Mouse (Mus musculus) testis, adult 2 months (tissue): ENCODE measurements around the gene Mdm1. TPM values are rescaled to one million over a fixed set of nuclear protein-coding genes. Genes with fewer than 3 reads are reported as not detected.

Source experiments
- H3K27ac ChIP-seq: fragments of 200-500 bp; 2 replicates; pipeline ENCODE4 v1.5.1; 2012; ENCODE audit warnings: low read depth, low read length; ENCODE audit not compliant: control insufficient read depth, insufficient read depth
- H3K27me3 ChIP-seq: fragments of 200-500 bp; 2 replicates; pipeline ENCODE4 v1.6.1; 2012; ENCODE audit warnings: mild to moderate bottlenecking, low read length, moderate library complexity; ENCODE audit not compliant: control insufficient read depth, insufficient read depth
- H3K36me3 ChIP-seq: fragments of 200-500 bp; 2 replicates; pipeline ENCODE4 v1.6.1; 2012; ENCODE audit warnings: mild to moderate bottlenecking, low read length; ENCODE audit not compliant: control insufficient read depth, insufficient read depth
- H3K4me1 ChIP-seq: fragments of 200-500 bp; 2 replicates; pipeline ENCODE4 v1.6.1; 2012; ENCODE audit warnings: low read length; ENCODE audit not compliant: control insufficient read depth, insufficient read depth
- H3K4me3 ChIP-seq: fragments of 200-500 bp; 2 replicates; pipeline ENCODE4 v1.5.1; 2012; ENCODE audit warnings: low read depth, mild to moderate bottlenecking, low read length, moderate library complexity, mixed read lengths; ENCODE audit not compliant: control insufficient read depth
- CTCF ChIP-seq: fragments of 200-500 bp; IDR thresholded peaks from 2 replicates; pipeline ENCODE4 v1.5.1; 2012; ENCODE audit warnings: low read depth, mild to moderate bottlenecking, inconsistent platforms, low read length, moderate library complexity; ENCODE audit not compliant: control insufficient read depth, insufficient read depth, insufficient replicate concordance
- POLR2A ChIP-seq: fragments of 200-500 bp; IDR thresholded peaks from 2 replicates; pipeline ENCODE4 v1.6.1; 2012; ENCODE audit warnings: low read depth, mild to moderate bottlenecking, inconsistent platforms, low read length, moderate library complexity; ENCODE audit not compliant: control insufficient read depth
- polyA plus RNA-seq: library from polyadenylated mRNA; depleted of rRNA; stranded (reverse); fragments of >200 nt; gene quantifications from 2 replicates; pipeline ENCODE4 v1.2.3, GENCODE M21; 2012

Gene Mdm1
- polyA plus RNA-seq, 1 experiment, result 52.4 TPM

GRCm38 (mm10) chr10:118139837-118140570 is 1.6 kb upstream of the Mdm1 start:
- peaks cover 10% of the 10 kb centered on the region for H3K4me1 ChIP-seq
- H3K27ac ChIP-seq, result no peak overlapping the region
- H3K4me3 ChIP-seq, result peak overlapping the region; percentile 38; the same call in 1 of the 2 replicates
- H3K27me3 ChIP-seq, result no peaks in the 10 kb centered on the region
- TF ChIP-seq CTCF (no peak), POLR2A (no peak)
- H3K36me3 ChIP-seq, result no peaks in the 10 kb centered on the region

GRCm38 (mm10) chr10:118141884-118142801 is 532 bp downstream of the Mdm1 start:
- Histone ChIP-seq H3K27ac (peak overlapping the region; percentile 46), H3K4me1 (peaks cover 10% of the 10 kb centered on the region), H3K27me3 (no peaks in the 10 kb centered on the region), H3K36me3 (no peaks in the 10 kb centered on the region), H3K4me3 (peak overlapping the region; percentile 84)
- TF ChIP-seq CTCF (no peak), POLR2A (no peak)

- Histone ChIP-seq H3K27me3 (no peaks in the 10 kb centered on the region), H3K27ac (no peak overlapping the region), H3K4me1 (peaks cover 2% of the 10 kb centered on the region; the same call in 1 of the 2 replicates), H3K4me3 (no peak overlapping the region), H3K36me3 (peaks cover 1% of the 10 kb centered on the region; the same call in 1 of the 2 replicates)
- TF ChIP-seq CTCF (no peak), POLR2A (no peak)
Measured at GRCm38 (mm10) chr10:118149381-118149780, 7.8 kb downstream of the Mdm1 start.

- H3K27me3 ChIP-seq, result no peaks in the 10 kb centered on the region
- H3K4me1 ChIP-seq, result peaks cover 2% of the 10 kb centered on the region; the same call in 1 of the 2 replicates
- peaks cover 1% of the 10 kb centered on the region; the same call in 1 of the 2 replicates for H3K36me3 ChIP-seq
- TF ChIP-seq CTCF (no peak), POLR2A (no peak)
- H3K4me3 ChIP-seq, result no peak overlapping the region
- H3K27ac ChIP-seq, result no peak overlapping the region
Measured at GRCm38 (mm10) chr10:118150866-118151265, 9.3 kb downstream of the Mdm1 start.

GRCm38 (mm10) chr10:118155932-118156331 is 14.3 kb downstream of the Mdm1 start:
- no peak overlapping the region for H3K27ac ChIP-seq
- no peak overlapping the region for H3K4me3 ChIP-seq
- H3K4me1 ChIP-seq, result no peaks in the 10 kb centered on the region
- no peaks in the 10 kb centered on the region for H3K27me3 ChIP-seq
- peaks cover 1% of the 10 kb centered on the region; the same call in 1 of the 2 replicates for H3K36me3 ChIP-seq
- no peak for TF ChIP-seq POLR2A
- TF ChIP-seq CTCF, result no peak

GRCm38 (mm10) chr10:118161131-118161530 is 19.5 kb downstream of the Mdm1 start:
- H3K27me3 ChIP-seq, result no peaks in the 10 kb centered on the region
- peaks cover 3% of the 10 kb centered on the region; the same call in 1 of the 2 replicates for H3K36me3 ChIP-seq
- TF ChIP-seq CTCF (no peak), POLR2A (no peak)

GRCm38 (mm10) chr10:118169212-118169611 is 27.6 kb downstream of the Mdm1 start:
- Histone ChIP-seq H3K36me3 (peaks cover 2% of the 10 kb centered on the region; the same call in 1 of the 2 replicates), H3K4me3 (no peak overlapping the region), H3K27me3 (no peaks in the 10 kb centered on the region), H3K27ac (no peak overlapping the region), H3K4me1 (no peaks in the 10 kb centered on the region)
- no peak for TF ChIP-seq POLR2A
- TF ChIP-seq CTCF, result no peak

More at GRCm38 (mm10) chr10:118161131-118161530, 19.5 kb downstream of the Mdm1 start:
- H3K4me1 ChIP-seq, result no peaks in the 10 kb centered on the region
- no peak overlapping the region for H3K4me3 ChIP-seq
- H3K27ac ChIP-seq, result no peak overlapping the region
